Mouse (Mus musculus): ENCODE measurements around the gene Ntn3.

- TF ChIP-seq CTCF (IDR thresholded peaks at IDR 0.05; ENCODE audit: low read depth, low read length) (no peak), GATA1 (IDR thresholded peaks at IDR 0.05; ENCODE audit: borderline replicate concordance, low read length) (no peak), TAL1 (conservative IDR thresholded peaks at IDR 0.05; ENCODE audit: low read depth, low read length) (no peak; the same call in 1 of the 2 replicates), POLR2AphosphoS5 (IDR thresholded peaks at IDR 0.05; ENCODE audit: insufficient replicate concordance, low read depth, low read length) (no peak)
Measured at GRCm38 (mm10) chr17:24206451-24207351, 2.6 kb downstream of the Ntn3 start.
